Mouse (Mus musculus) hindbrain, postnatal 0 days (tissue): ENCODE measurements at regions not wholly inside any gene's neighbourhood (a gene's known extent, or its start where the extent isn't known, plus 50 kb on each side); places are given as distances from the start of the nearest gene placed in this dataset.

Experiments used
- ATAC-seq: fragments of 200-750 bp; cut with Nextera tagmentation; 2 replicates; pipeline ENCODE4 v1.8.0; 2017; ENCODE audit warnings: mild to moderate bottlenecking, moderate TSS enrichment, moderate library complexity
- DNase-seq: peaks from one replicate; pipeline ENCODE4 v3.0.0-alpha.2; 2015; ENCODE audit warnings: low spot score
- H3K27ac ChIP-seq: fragments of 300-500 bp; sonication (generic); 2 replicates; pipeline ENCODE4 v1.5.1; 2014; ENCODE audit warnings: mild to moderate bottlenecking
- H3K27me3 ChIP-seq: fragments of 300-500 bp; sonication (generic); 2 replicates; pipeline ENCODE4 v1.6.1; 2014; ENCODE audit warnings: low read length, mixed read lengths; ENCODE audit not compliant: insufficient read depth
- H3K36me3 ChIP-seq: fragments of 300-500 bp; sonication (generic); 2 replicates; pipeline ENCODE4 v1.6.1; 2014; ENCODE audit warnings: low read length, mixed read lengths; ENCODE audit not compliant: insufficient read depth
- H3K4me1 ChIP-seq: fragments of 300-500 bp; sonication (generic); 2 replicates; pipeline ENCODE4 v1.6.1; 2014; ENCODE audit warnings: antibody characterized with exemption, low read length, mixed read lengths; ENCODE audit not compliant: insufficient read depth
- H3K4me2 ChIP-seq: fragments of 300-500 bp; sonication (generic); 2 replicates; pipeline ENCODE4 v1.6.1; 2014; ENCODE audit warnings: low read depth, mild to moderate bottlenecking, low read length, moderate library complexity, mixed read lengths
- H3K4me3 ChIP-seq: fragments of 300-500 bp; sonication (generic); 2 replicates; pipeline ENCODE4 v1.5.1; 2014; ENCODE audit warnings: low read length
- H3K9ac ChIP-seq: fragments of 300-500 bp; sonication (generic); replicated peaks from 2 replicates; pipeline ENCODE4 v1.6.1; 2014; ENCODE audit warnings: mild to moderate bottlenecking, low read length, moderate library complexity, mixed read lengths
- H3K9me3 ChIP-seq: fragments of 300-500 bp; sonication (generic); 2 replicates; pipeline ENCODE4 v1.6.1; 2016; ENCODE audit warnings: low read length, mixed read lengths
- CTCF ChIP-seq: IDR thresholded peaks from 2 replicates; pipeline ENCODE4 v1.5.1; 2016; ENCODE audit warnings: antibody characterized with exemption, control low read depth, low read depth
- WGBS: fragments of 180-500 bp; shearing (Covaris S2); extraction: QIAGEN DNeasy Blood & Tissue Kit; methylation state at CpG from one replicate; pipeline ENCODE4 v1.1.7; 2014; 5-methylcytosine and 5-hydroxymethylcytosine counted together

DNA sequence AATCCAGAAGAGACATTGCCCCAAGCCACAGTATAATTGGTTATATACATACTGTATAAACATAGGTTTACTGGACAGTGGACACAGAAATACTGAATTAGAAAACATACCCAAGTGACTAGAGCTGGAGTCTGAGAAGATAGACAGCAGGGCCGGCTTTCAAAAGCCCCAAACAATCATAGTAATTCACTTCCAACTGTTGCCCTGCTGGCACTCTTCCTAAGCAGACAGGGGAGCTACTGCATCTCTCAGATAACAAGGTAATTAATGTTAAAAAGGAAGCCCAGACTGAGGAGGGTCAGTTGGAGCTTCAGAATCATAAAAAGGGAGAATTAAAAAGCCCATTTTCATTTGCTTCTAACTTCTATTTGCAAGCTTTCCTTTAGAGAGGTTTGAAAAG, 764.5 kb downstream of the Vgll3 start:
- TF ChIP-seq CTCF = no peak
- no peaks in the 10 kb centered on the region for H3K27me3 ChIP-seq
- ATAC-seq (no peak), DNase-seq (no peak)
- H3K4me3 ChIP-seq = no peak overlapping the region
- H3K36me3 ChIP-seq = no peaks in the 10 kb centered on the region
- H3K4me1 ChIP-seq = no peaks in the 10 kb centered on the region
- no peak overlapping the region for H3K27ac ChIP-seq
- no peak overlapping the region for H3K9ac ChIP-seq
- H3K9me3 ChIP-seq = no peaks in the 10 kb centered on the region
- WGBS = 29% methylated on average over 1 of the region's 1 CpGs
- H3K4me2 ChIP-seq = no peak overlapping the region

DNA sequence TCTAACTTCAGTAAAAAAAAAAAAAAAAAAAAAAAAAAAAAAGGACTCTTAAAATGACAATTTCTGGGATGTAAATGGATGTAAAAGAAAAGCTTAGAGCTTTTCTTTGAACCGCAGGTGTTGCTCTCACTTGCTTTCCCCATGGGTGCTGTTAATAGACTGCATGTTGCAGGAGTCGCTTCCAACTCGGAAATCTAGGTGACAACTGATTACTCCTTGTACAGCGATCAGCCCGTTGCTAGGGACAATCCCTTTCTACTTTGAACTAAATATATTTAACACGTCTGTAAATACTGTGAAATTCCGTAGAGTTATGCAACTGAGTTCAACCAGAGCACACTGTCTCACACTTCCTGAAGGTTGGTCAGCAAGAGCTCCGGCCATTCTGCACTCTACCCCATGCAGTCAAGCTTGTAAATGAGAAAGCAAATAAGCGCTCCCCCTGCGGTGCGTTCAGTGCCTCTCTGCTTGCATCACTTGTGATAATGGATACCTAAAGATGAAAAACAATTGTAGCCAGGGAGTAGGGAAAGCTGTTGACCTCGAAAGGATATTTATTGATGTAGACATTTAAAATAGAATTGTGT, 770.7 kb downstream of the Vgll3 start:
- ATAC-seq (peak; percentile 55; the same call in 1 of the 2 replicates), DNase-seq (peak; percentile 51)
- peak; percentile 27; the same call in 1 of the 2 replicates for TF ChIP-seq CTCF
- Histone ChIP-seq H3K9me3 (no peaks in the 10 kb centered on the region), H3K4me3 (peak overlapping the region; percentile 11), H3K27ac (no peak overlapping the region), H3K36me3 (no peaks in the 10 kb centered on the region), H3K4me1 (no peaks in the 10 kb centered on the region), H3K9ac (no peak overlapping the region), H3K27me3 (no peaks in the 10 kb centered on the region), H3K4me2 (peak overlapping the region; percentile 50)
- WGBS = 5% methylated on average over 12 of the region's 12 CpGs

DNA sequence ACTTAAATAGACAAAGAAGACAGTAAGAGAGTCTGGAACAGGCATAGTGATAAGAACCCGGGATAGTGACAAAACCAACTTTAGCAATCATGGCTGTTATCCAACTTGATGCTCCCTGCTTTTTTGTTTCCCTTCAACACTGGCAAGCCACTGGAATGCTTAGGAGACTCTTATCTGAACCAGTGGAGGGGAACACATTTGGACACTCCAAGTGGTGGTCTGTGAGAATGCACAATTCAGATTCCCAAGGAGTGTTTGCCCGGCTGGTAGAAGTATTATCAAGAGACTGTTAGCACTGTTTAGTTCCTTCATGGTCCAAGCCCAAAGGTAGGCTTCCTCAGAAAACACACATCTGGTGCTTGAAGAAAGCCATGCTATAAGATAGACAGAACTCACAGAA, 787.2 kb downstream of the Vgll3 start:
- Histone ChIP-seq H3K9me3 (no peaks in the 10 kb centered on the region), H3K4me3 (no peak overlapping the region), H3K36me3 (no peaks in the 10 kb centered on the region), H3K4me2 (no peak overlapping the region), H3K4me1 (no peaks in the 10 kb centered on the region), H3K27me3 (no peaks in the 10 kb centered on the region), H3K9ac (no peak overlapping the region), H3K27ac (no peak overlapping the region)
- DNase-seq (no peak), ATAC-seq (no peak)
- 44% methylated on average over 2 of the region's 2 CpGs for WGBS
- peak; percentile 35; the same call in 1 of the 2 replicates for TF ChIP-seq CTCF

DNA sequence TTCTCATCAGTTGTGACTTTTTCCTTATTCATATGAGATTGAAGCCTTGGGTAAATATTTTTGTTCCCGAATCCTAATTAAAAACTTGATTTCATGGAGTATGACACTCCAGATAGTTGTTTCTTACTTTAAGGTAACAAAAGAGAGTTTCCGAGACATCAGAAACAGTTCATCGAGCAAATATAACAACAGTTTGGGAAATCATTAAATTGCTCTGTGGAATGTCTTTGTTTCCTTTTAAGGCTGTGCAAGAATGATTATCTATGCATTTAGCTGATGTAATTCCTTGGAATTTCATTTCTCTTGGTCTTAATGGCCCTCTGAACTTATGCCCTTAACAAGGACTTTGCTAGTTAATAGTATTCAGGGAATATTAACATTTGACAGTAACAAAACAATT, 787.6 kb downstream of the Vgll3 start:
- TF ChIP-seq CTCF = no peak
- Histone ChIP-seq H3K36me3 (no peaks in the 10 kb centered on the region), H3K27me3 (no peaks in the 10 kb centered on the region), H3K27ac (no peak overlapping the region), H3K4me2 (no peak overlapping the region), H3K9ac (no peak overlapping the region), H3K9me3 (no peaks in the 10 kb centered on the region), H3K4me1 (no peaks in the 10 kb centered on the region), H3K4me3 (no peak overlapping the region)
- ATAC-seq = no peak
- 45% methylated on average over 3 of the region's 3 CpGs for WGBS
- no peak for DNase-seq

DNA sequence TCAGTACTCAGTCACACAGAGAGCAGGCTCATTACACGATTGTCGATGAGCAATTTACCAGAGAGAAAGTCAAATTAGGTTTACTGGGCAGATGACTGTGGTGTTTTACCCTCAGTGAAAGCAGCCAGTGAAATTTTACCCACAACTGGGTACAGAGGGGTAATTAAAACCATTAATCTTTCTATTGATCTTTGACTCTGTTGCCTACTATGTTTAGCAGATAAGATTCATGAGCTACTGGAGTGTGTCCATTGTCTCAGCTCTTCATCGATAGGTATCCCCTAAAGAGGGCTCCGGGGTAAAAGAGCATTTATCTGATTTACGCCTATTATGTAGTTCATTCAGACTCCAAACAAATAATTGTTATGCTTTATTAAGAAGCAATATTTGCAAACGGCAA, 788.8 kb downstream of the Vgll3 start:
- Histone ChIP-seq H3K4me2 (no peak overlapping the region), H3K4me1 (no peaks in the 10 kb centered on the region), H3K36me3 (no peaks in the 10 kb centered on the region), H3K4me3 (no peak overlapping the region), H3K9me3 (no peaks in the 10 kb centered on the region), H3K27me3 (no peaks in the 10 kb centered on the region), H3K9ac (no peak overlapping the region), H3K27ac (no peak overlapping the region)
- TF ChIP-seq CTCF = no peak
- ATAC-seq (no peak), DNase-seq (no peak)
- WGBS = 36% methylated on average over 6 of the region's 6 CpGs
